Mouse (Mus musculus): ENCODE measurements around the gene Uvssa. TPM values are rescaled to one million over a fixed set of nuclear protein-coding genes. Genes with fewer than 3 reads are reported as not detected.
A peak's percentile ranks its signal among the peaks of the same experiment; 100 is the strongest.
"Not testable (repeated sequence)": the region's sequence is repeated elsewhere in the genome, so short reads cannot be mapped to it uniquely, and the experiment has no call there.

Gene Uvssa
- polyA plus RNA-seq, 2 experiments, result 10.0 to 11.5 TPM

- 0 out of 2 replicates have a peak overlapping the region, but pooled peaks have one; percentile 69 for H3K4me2 ChIP-seq (replicated peaks; ENCODE audit: low read depth, low read length, severe bottlenecking)
- no peak overlapping the region for H3K4me3 ChIP-seq (replicated peaks; ENCODE audit: low read length)
- no peak for DNase-seq (ENCODE audit: low spot score)
- 73% methylated on average over 8 of the region's 8 CpGs for WGBS
- peaks cover 7% of the 10 kb centered on the region for H3K4me1 ChIP-seq (ENCODE audit: control insufficient read depth, insufficient read depth, low read length)
- H3K9me3 ChIP-seq (ENCODE audit: control insufficient read depth, low read length), result no peaks in the 10 kb centered on the region
- no peak for ATAC-seq (ENCODE audit: low FRiP score, low read depth)
- H3K27me3 ChIP-seq (ENCODE audit: control insufficient read depth, insufficient read depth, low read length), result no peaks in the 10 kb centered on the region
- no peak overlapping the region for H3K27ac ChIP-seq (replicated peaks; ENCODE audit: low read depth, low read length)
- peaks cover 9% of the 10 kb centered on the region; the same call in 1 of the 2 replicates for H3K36me3 ChIP-seq (ENCODE audit: control insufficient read depth, insufficient read depth, low read length)
- no peak for TF ChIP-seq POLR2A (IDR thresholded peaks at IDR 0.05; ENCODE audit: borderline replicate concordance, extremely low read depth, insufficient read depth, insufficient read length)
- H3K9ac ChIP-seq (ENCODE audit: low read depth, low read length, severe bottlenecking), result peak overlapping the region; percentile 32; the same call in 1 of the 2 replicates
Observed at GRCm38 (mm10) chr5:33337206-33337605, 41.1 kb upstream of the Uvssa start.

GRCm38 (mm10) chr5:33341165-33341564 is 37.2 kb upstream of the Uvssa start:
- Histone ChIP-seq H3K27ac (replicated peaks; ENCODE audit: low read depth, low read length) (no peak overlapping the region), H3K27me3 (ENCODE audit: control insufficient read depth, insufficient read depth, low read length) (no peaks in the 10 kb centered on the region), H3K9ac (ENCODE audit: low read depth, low read length, severe bottlenecking) (no peak overlapping the region), H3K9me3 (ENCODE audit: control insufficient read depth, low read length) (no peaks in the 10 kb centered on the region), H3K4me2 (replicated peaks; ENCODE audit: low read depth, low read length, severe bottlenecking) (no peak overlapping the region), H3K4me3 (replicated peaks; ENCODE audit: low read length) (no peak overlapping the region), H3K36me3 (ENCODE audit: control insufficient read depth, insufficient read depth, low read length) (peaks cover 13% of the 10 kb centered on the region; the same call in 1 of the 2 replicates), H3K4me1 (ENCODE audit: control insufficient read depth, insufficient read depth, low read length) (peaks cover 6% of the 10 kb centered on the region)
- ATAC-seq (ENCODE audit: low FRiP score, low read depth), result no peak
- TF ChIP-seq POLR2A (IDR thresholded peaks at IDR 0.05; ENCODE audit: borderline replicate concordance, extremely low read depth, insufficient read depth, insufficient read length), result no peak
- DNase-seq (ENCODE audit: low spot score), result no peak
- 55% methylated on average over 6 of the region's 6 CpGs for WGBS

DNA sequence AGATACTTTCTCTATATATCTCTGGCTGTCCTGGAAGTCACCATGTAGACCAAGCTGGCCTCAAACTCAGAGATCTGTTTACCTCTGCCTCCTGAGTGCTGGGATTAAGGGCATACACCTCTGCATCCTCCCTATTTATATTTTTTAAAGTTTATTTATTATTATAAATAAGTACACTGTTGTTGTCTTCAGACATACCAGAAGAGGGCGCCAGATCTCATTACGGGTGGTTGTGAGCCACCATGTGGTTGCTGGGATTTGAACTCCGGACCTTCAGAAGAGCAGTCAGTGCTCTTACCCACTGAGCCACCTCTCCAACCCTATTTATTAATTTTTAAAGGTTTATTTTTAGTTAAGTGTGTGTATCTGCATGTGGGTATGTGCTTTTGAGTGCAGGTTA is 36.1 kb upstream of the Uvssa start:
- H3K9me3 ChIP-seq (ENCODE audit: control insufficient read depth, low read length); ATAC-seq (ENCODE audit: low FRiP score, low read depth); H3K9ac ChIP-seq (ENCODE audit: low read depth, low read length, severe bottlenecking); H3K4me1 ChIP-seq (ENCODE audit: control insufficient read depth, insufficient read depth, low read length); H3K4me2 ChIP-seq (replicated peaks; ENCODE audit: low read depth, low read length, severe bottlenecking); H3K27ac ChIP-seq (replicated peaks; ENCODE audit: low read depth, low read length); H3K4me3 ChIP-seq (replicated peaks; ENCODE audit: low read length); DNase-seq (ENCODE audit: low spot score); H3K27me3 ChIP-seq (ENCODE audit: control insufficient read depth, insufficient read depth, low read length): not testable (repeated sequence)
- WGBS, result 65% methylated on average over 3 of the region's 3 CpGs
- peaks cover 13% of the 10 kb centered on the region; the same call in 1 of the 2 replicates for H3K36me3 ChIP-seq (ENCODE audit: control insufficient read depth, insufficient read depth, low read length)

DNA sequence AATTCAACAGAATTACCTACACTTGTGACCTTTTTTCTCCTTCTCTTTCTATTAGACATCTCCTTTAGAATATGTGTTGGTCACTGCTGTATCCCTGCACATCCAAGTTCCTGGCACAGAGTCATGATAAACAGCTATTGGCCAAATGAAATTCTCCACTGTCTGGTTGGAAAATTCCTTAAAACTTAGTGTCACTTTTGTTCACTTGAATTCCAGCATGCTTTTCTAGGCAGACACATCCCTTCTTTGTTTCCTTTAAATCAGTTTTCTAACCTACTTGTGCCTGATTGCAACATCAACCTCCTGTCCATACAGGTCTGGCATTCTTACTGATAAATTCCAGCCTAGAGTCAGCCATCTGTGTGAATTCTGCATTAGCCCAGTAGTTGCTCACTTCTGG is 35.5 kb upstream of the Uvssa start:
- ATAC-seq (ENCODE audit: low FRiP score, low read depth), result no peak
- Histone ChIP-seq H3K27ac (replicated peaks; ENCODE audit: low read depth, low read length) (no peak overlapping the region), H3K27me3 (ENCODE audit: control insufficient read depth, insufficient read depth, low read length) (no peaks in the 10 kb centered on the region), H3K4me1 (ENCODE audit: control insufficient read depth, insufficient read depth, low read length) (no peaks in the 10 kb centered on the region; the same call in 1 of the 2 replicates), H3K4me3 (replicated peaks; ENCODE audit: low read length) (no peak overlapping the region), H3K36me3 (ENCODE audit: control insufficient read depth, insufficient read depth, low read length) (peaks cover 13% of the 10 kb centered on the region; the same call in 1 of the 2 replicates), H3K4me2 (replicated peaks; ENCODE audit: low read depth, low read length, severe bottlenecking) (no peak overlapping the region), H3K9ac (ENCODE audit: low read depth, low read length, severe bottlenecking) (no peak overlapping the region), H3K9me3 (ENCODE audit: control insufficient read depth, low read length) (no peaks in the 10 kb centered on the region)
- DNase-seq (ENCODE audit: low spot score), result no peak
- TF ChIP-seq POLR2A (IDR thresholded peaks at IDR 0.05; ENCODE audit: borderline replicate concordance, extremely low read depth, insufficient read depth, insufficient read length), result no peak

DNA sequence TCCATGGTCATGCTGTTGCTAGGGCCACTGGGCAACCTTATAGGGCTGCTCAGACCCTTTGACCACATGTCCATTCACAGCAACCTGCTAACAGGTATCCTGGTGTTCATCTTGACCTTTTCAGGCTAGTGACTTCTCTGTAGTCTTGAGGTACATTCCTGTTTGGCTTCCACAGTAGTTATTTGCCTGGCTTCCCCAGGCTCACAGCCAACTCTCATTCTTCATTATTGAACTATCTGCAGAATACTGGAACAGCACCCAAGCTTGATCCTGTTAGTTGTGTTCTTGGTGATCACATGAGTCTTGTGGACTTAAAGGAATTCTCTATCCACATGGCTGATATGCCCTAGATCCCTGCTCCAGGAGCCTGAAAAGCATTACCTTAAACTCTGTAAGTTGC is 34.8 kb upstream of the Uvssa start:
- no peak overlapping the region for H3K4me2 ChIP-seq (replicated peaks; ENCODE audit: low read depth, low read length, severe bottlenecking)
- H3K9me3 ChIP-seq (ENCODE audit: control insufficient read depth, low read length), result no peaks in the 10 kb centered on the region
- TF ChIP-seq POLR2A (IDR thresholded peaks at IDR 0.05; ENCODE audit: borderline replicate concordance, extremely low read depth, insufficient read depth, insufficient read length), result no peak
- peaks cover 9% of the 10 kb centered on the region; the same call in 1 of the 2 replicates for H3K36me3 ChIP-seq (ENCODE audit: control insufficient read depth, insufficient read depth, low read length)
- DNase-seq (ENCODE audit: low spot score) (no peak), ATAC-seq (ENCODE audit: low FRiP score, low read depth) (no peak)
- no peak overlapping the region for H3K27ac ChIP-seq (replicated peaks; ENCODE audit: low read depth, low read length)
- no peaks in the 10 kb centered on the region for H3K27me3 ChIP-seq (ENCODE audit: control insufficient read depth, insufficient read depth, low read length)
- H3K4me1 ChIP-seq (ENCODE audit: control insufficient read depth, insufficient read depth, low read length), result no peaks in the 10 kb centered on the region; the same call in 1 of the 2 replicates
- no peak overlapping the region for H3K9ac ChIP-seq (ENCODE audit: low read depth, low read length, severe bottlenecking)
- no peak overlapping the region for H3K4me3 ChIP-seq (replicated peaks; ENCODE audit: low read length)

- no peaks in the 10 kb centered on the region for H3K27me3 ChIP-seq (ENCODE audit: control insufficient read depth, insufficient read depth, low read length)
- ATAC-seq (ENCODE audit: low FRiP score, low read depth) (no peak), DNase-seq (ENCODE audit: low spot score) (no peak)
- no peak overlapping the region for H3K9ac ChIP-seq (ENCODE audit: low read depth, low read length, severe bottlenecking)
- no peaks in the 10 kb centered on the region for H3K9me3 ChIP-seq (ENCODE audit: control insufficient read depth, low read length)
- H3K27ac ChIP-seq (replicated peaks; ENCODE audit: low read depth, low read length), result no peak overlapping the region
- no peaks in the 10 kb centered on the region; the same call in 1 of the 2 replicates for H3K4me1 ChIP-seq (ENCODE audit: control insufficient read depth, insufficient read depth, low read length)
- no peak overlapping the region for H3K4me2 ChIP-seq (replicated peaks; ENCODE audit: low read depth, low read length, severe bottlenecking)
- H3K4me3 ChIP-seq (replicated peaks; ENCODE audit: low read length), result no peak overlapping the region
- peaks cover 9% of the 10 kb centered on the region; the same call in 1 of the 2 replicates for H3K36me3 ChIP-seq (ENCODE audit: control insufficient read depth, insufficient read depth, low read length)
- WGBS, result 98% methylated on average over 3 of the region's 3 CpGs
- no peak for TF ChIP-seq POLR2A (IDR thresholded peaks at IDR 0.05; ENCODE audit: borderline replicate concordance, extremely low read depth, insufficient read depth, insufficient read length)
Observed at GRCm38 (mm10) chr5:33344070-33344469, 34.3 kb upstream of the Uvssa start.

All from limb, embryonic 14.5 days (tissue).